Mouse (Mus musculus): ENCODE data around the gene Krt18. TPM values are rescaled to one million over a fixed set of nuclear protein-coding genes. Genes with fewer than 3 reads are reported as not detected.
"Not testable (repeated sequence)": the region's sequence is repeated elsewhere in the genome, so short reads cannot be mapped to it uniquely, and the experiment has no call there.

Krt18 gene
- polyA plus RNA-seq, 1 experiment from 2014 or later, result 33.1 TPM

DNA sequence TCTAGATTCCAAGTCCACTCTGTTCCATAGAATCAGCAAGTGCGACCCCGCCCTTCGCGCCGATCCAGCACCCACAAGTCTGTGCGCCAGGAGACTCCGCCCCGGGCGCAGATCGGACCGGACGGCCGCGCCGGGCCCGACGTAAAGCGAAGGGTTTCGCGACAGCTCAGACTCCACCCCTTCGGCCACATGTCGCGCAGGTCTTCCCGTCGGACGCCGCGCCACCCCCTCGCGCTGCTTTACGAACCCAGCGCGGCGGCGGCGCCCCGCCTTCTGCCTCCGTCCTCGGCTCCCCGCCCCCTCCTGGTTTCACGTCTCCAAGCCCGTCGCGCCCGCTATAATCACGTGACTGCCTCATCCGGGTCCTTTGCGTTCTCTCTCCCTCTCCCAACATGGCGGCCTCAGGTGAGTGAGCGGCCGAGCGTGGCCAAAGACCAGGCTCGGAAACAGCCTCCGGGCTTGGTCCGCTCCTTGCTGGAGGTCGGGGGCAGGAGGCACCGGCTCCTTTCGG lies 45.6 kb downstream of the Krt18 start, which contains the start of gene Eif4b:
TSS of gene Eif4b (plus strand) at position 215 of the 511 bp plus-strand sequence.
- under 1% methylated on average over 58 of the region's 58 CpGs for WGBS
- Histone ChIP-seq H3K4me1 (replicated peaks) (peaks cover 21% of the 10 kb centered on the region), H3K4me2 (peak within 1 kb of the TSS; percentile 88), H3K9ac (peak within 1 kb of the TSS; percentile 93), H3K36me3 (no peaks in the 10 kb centered on the region), H3K27ac (peak within 1 kb of the TSS; percentile 95), H3K4me3 (peak within 1 kb of the TSS; percentile 94), H3K9me3 (replicated peaks) (no peaks in the 10 kb centered on the region), H3K27me3 (no peaks in the 10 kb centered on the region)
- peak; percentile 95 for ATAC-seq (replicated peaks; ENCODE audit: insufficient number of reproducible peaks, insufficient read depth, low FRiP score, low read depth)

DNA sequence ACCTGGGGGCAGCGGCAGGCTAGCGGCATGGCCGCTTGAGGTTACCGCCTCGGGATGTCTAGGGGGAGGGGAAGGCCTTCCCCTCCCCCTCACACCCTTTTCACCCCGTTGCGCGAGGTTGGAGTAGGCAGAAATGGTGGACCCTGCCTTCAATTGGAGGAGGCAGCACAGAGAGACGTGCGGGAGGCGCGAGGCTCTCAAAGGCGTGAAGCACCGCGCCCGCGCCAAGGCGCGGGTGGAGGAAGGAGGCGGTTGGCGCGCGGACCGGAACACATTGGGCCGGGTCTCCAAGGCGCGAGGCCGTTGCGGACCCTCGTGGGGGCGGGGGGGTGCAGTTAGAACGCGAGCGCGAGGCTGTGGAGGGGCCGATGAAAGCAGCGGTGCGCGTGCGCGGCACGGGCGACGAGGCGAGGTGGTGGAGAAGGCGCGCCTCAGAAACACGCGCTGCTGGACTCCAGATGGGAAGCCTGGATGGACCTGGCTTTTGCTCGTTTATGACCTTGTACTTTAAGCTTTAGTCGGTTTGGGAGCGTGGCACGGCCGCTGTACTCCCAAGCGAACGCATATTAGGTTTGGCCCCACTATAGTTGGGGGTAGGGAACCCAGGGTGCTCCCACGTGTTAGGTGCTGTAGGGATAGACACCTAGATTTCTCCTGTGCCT lies 46.2 kb downstream of the Krt18 start:
- Histone ChIP-seq H3K4me3 (peak overlapping the region; percentile 94), H3K4me2 (peak overlapping the region; percentile 88), H3K9me3 (replicated peaks) (no peaks in the 10 kb centered on the region), H3K4me1 (replicated peaks) (peaks cover 21% of the 10 kb centered on the region), H3K9ac (peak overlapping the region; percentile 93), H3K27ac (peak overlapping the region; percentile 95), H3K36me3 (no peaks in the 10 kb centered on the region), H3K27me3 (no peaks in the 10 kb centered on the region)
- ATAC-seq (replicated peaks; ENCODE audit: insufficient number of reproducible peaks, insufficient read depth, low FRiP score, low read depth), result peak; percentile 55
- WGBS, result under 1% methylated on average over 57 of the region's 57 CpGs

DNA sequence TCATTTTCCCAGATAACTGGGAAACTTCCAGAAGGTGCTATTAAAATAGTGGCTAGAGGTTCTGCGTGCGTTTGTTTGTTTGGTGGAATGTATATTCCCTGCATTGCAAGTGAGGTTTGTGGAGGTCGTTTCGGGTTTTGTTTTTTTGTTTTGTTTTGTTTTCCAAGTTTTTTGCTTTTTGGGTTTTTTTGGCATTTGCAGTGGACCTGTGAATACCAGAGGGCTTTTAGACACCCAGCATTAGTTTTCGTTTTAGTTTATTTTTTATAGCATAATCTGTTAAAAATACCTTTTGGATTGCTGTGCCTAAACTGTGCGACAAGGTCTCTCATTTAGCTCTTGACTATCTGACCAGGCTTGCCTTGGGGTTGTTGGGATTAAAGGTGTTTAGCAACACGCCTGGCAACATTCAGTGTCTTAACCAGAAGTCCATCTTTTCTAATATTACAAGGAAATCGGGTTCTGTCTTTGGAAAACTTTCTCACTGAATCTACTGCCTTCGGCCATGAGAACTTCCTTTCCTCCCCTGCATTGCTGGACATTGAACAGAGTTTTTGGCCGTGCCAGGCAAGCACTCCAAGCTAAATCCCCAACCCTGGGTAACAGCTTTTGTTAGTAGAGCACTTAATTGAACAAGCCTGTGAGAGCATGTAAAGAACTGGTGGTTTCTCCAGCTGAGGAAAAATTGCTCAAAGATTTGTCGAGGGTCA lies 47.1 kb downstream of the Krt18 start:
- no peaks in the 10 kb centered on the region for H3K27me3 ChIP-seq
- no peaks in the 10 kb centered on the region for H3K9me3 ChIP-seq (replicated peaks)
- H3K36me3 ChIP-seq, result no peaks in the 10 kb centered on the region
- peak overlapping the region; percentile 94 for H3K4me3 ChIP-seq
- peak overlapping the region; percentile 93 for H3K9ac ChIP-seq
- H3K27ac ChIP-seq, result peak overlapping the region; percentile 95; the same call in 1 of the 2 replicates
- no peak for ATAC-seq (replicated peaks; ENCODE audit: insufficient number of reproducible peaks, insufficient read depth, low FRiP score, low read depth)
- H3K4me2 ChIP-seq, result peak overlapping the region; percentile 88
- peaks cover 21% of the 10 kb centered on the region for H3K4me1 ChIP-seq (replicated peaks)
- WGBS, result 9% methylated on average over 11 of the region's 11 CpGs

DNA sequence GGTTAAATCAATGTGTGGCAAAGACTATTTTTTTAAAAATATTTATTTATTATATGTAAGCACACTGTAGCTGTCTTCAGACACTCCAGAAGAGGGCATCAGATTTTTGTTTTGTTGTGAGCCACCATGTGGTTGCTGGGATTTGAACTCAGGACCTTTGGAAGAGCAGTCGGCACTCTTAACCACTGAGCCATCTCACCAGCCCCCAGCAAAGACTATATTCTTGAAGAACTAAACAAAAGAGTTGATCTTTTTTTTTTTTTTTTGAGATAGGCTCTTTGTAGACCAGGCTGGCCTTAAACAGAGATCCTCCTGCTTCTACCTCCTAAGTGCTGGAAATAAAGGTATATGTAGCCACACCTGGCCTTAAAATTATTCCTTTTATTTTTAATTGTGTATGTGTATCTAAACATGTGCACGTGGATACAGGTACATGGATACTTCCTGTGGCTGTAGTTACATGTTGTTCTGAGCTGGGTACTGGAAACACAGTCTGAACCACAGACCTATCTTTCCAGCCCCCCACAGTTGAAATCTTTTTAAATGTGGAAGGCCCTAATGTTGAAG lies 49.2 kb downstream of the Krt18 start:
- peaks cover 26% of the 10 kb centered on the region for H3K4me1 ChIP-seq (replicated peaks)
- H3K9me3 ChIP-seq (replicated peaks), result no peaks in the 10 kb centered on the region
- no peak overlapping the region for H3K4me2 ChIP-seq
- ATAC-seq (replicated peaks; ENCODE audit: insufficient number of reproducible peaks, insufficient read depth, low FRiP score, low read depth), result no peak
- H3K4me3 ChIP-seq, result no peak overlapping the region
- no peak overlapping the region for H3K27ac ChIP-seq
- WGBS, result 86% methylated on average over 2 of the region's 2 CpGs
- H3K27me3 ChIP-seq, result no peaks in the 10 kb centered on the region
- H3K9ac ChIP-seq, result no peak overlapping the region
- H3K36me3 ChIP-seq, result peaks cover 10% of the 10 kb centered on the region; the same call in 1 of the 2 replicates

DNA sequence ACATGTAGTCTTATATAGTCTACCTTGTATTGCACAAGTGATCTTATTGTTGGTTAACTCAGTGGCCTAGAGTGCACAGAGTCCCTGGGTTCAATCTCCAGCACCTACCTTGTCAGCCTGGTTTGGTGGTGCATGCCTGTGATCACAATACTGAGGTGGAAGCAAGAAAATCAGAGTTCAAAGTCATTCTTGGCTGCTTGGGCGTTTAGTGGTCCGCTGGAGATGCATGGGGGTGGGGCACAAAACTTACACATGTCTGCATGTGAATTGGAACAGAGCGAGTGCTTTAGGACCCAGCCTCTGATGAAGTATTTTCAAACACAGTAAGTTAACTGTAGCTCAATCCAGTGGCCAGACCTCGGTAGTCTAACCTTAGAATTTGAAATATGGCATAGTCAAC lies 51.2 kb downstream of the Krt18 start:
- H3K9ac ChIP-seq, result no peak overlapping the region
- no peak overlapping the region for H3K4me2 ChIP-seq
- H3K36me3 ChIP-seq, result peaks cover 29% of the 10 kb centered on the region
- H3K27me3 ChIP-seq, result no peaks in the 10 kb centered on the region
- H3K27ac ChIP-seq, result no peak overlapping the region
- no peak overlapping the region for H3K4me3 ChIP-seq
- peaks cover 22% of the 10 kb centered on the region for H3K4me1 ChIP-seq (replicated peaks)
- H3K9me3 ChIP-seq (replicated peaks), result no peaks in the 10 kb centered on the region
- 68% methylated on average over 4 of the region's 4 CpGs for WGBS
- no peak for ATAC-seq (replicated peaks; ENCODE audit: insufficient number of reproducible peaks, insufficient read depth, low FRiP score, low read depth)

DNA sequence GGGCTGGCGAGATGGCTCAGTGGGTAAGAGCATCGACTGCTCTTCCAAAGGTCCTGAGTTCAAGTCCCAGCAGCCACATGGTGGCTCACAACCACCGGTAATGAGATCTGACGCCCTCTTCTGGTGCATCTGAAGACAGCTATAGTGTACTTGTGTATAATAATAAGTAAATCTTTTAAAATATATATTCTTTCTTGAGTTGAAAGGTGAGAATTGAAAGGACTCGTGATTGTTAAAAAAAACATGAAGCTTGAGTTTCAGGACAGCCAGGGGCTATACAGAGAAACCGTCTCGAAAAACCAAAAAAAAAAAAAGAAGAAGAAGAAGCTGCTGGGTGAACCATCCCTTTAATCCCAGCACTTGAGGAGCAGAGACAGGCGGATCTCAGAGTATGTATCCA lies 51.9 kb downstream of the Krt18 start:
- peaks cover 37% of the 10 kb centered on the region for H3K36me3 ChIP-seq
- H3K4me1 ChIP-seq (replicated peaks), result peaks cover 18% of the 10 kb centered on the region
- not testable (repeated sequence) for H3K4me2 ChIP-seq; H3K27ac ChIP-seq; H3K4me3 ChIP-seq; H3K9me3 ChIP-seq (replicated peaks); H3K9ac ChIP-seq; H3K27me3 ChIP-seq; ATAC-seq (replicated peaks; ENCODE audit: insufficient number of reproducible peaks, insufficient read depth, low FRiP score, low read depth)
- WGBS, result 75% methylated on average over 8 of the region's 8 CpGs

DNA sequence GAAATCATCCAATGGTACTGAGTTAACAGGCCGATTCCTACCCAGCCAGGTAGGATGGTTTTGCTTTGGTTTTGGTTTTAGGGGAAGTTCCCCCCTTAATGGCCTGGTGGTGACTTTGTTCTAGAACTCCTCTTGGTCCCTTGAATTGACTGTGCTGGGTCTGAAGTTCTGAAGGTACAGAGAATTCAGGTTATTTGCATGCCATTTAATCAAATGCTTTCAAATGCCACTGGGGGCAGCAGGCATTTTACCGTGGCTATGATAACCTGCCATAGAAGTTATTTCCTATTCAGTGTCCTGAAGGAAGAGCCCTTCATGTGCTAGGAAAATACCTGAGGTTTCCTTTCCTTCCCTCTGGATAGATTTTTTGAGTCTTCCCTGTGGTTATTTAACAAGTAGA lies 52.4 kb downstream of the Krt18 start:
- no peak overlapping the region for H3K27ac ChIP-seq
- H3K9me3 ChIP-seq (replicated peaks), result no peaks in the 10 kb centered on the region
- H3K36me3 ChIP-seq, result peaks cover 40% of the 10 kb centered on the region
- no peak overlapping the region for H3K4me2 ChIP-seq
- H3K4me3 ChIP-seq, result no peak overlapping the region
- no peak for ATAC-seq (replicated peaks; ENCODE audit: insufficient number of reproducible peaks, insufficient read depth, low FRiP score, low read depth)
- peaks cover 13% of the 10 kb centered on the region for H3K4me1 ChIP-seq (replicated peaks)
- no peak overlapping the region for H3K9ac ChIP-seq
- no peaks in the 10 kb centered on the region for H3K27me3 ChIP-seq
- 54% methylated on average over 2 of the region's 2 CpGs for WGBS

Other genes starting within 250 kb of the Krt18 start
- gene Krt72, start 241.7 kb upstream of the Krt18 start, polyA plus RNA-seq (2015; fragmentation: Nextera tagmentation; extraction: Ambion mirVana), result 0.34 TPM in 1 of 2 replicates, not detected in the other
- gene Krt73, start 225.8 kb upstream of the Krt18 start, polyA plus RNA-seq (2015; fragmentation: Nextera tagmentation; extraction: Ambion mirVana), result not detected in 2 replicates
- gene Krt2, start 210.0 kb upstream of the Krt18 start, polyA plus RNA-seq (2015; fragmentation: Nextera tagmentation; extraction: Ambion mirVana), result not detected in 2 replicates
- gene Krt1, start 177.4 kb upstream of the Krt18 start, polyA plus RNA-seq (2015; fragmentation: Nextera tagmentation; extraction: Ambion mirVana), result 0.57 and 1.3 TPM in 2 replicates
- gene Krt77, start 158.5 kb upstream of the Krt18 start, polyA plus RNA-seq (2015; fragmentation: Nextera tagmentation; extraction: Ambion mirVana), result 0.13 and 0.20 TPM in 2 replicates
- gene Krt76, start 135.3 kb upstream of the Krt18 start, polyA plus RNA-seq (2015; fragmentation: Nextera tagmentation; extraction: Ambion mirVana), result not detected in 2 replicates
- gene Krt4, start 103.4 kb upstream of the Krt18 start, polyA plus RNA-seq (2015; fragmentation: Nextera tagmentation; extraction: Ambion mirVana), result 1.0 and 3.4 TPM in 2 replicates
- 0.87 and 0.95 TPM in 2 replicates for gene Krt79, start 87.9 kb upstream of the Krt18 start, polyA plus RNA-seq (2015; fragmentation: Nextera tagmentation; extraction: Ambion mirVana)
- gene Krt78, start 73.9 kb upstream of the Krt18 start, polyA plus RNA-seq (2015; fragmentation: Nextera tagmentation; extraction: Ambion mirVana), result 0.04 and 0.10 TPM in 2 replicates
- 30.3 and 197 TPM in 2 replicates for gene Krt8, start 23.7 kb upstream of the Krt18 start, polyA plus RNA-seq (2015; fragmentation: Nextera tagmentation; extraction: Ambion mirVana)
- gene Eif4b, start 45.6 kb downstream of the Krt18 start, polyA plus RNA-seq (2015; fragmentation: Nextera tagmentation; extraction: Ambion mirVana), result 56.5 and 71.8 TPM in 2 replicates
- 30.9 and 31.0 TPM in 2 replicates for gene Tns2, start 72.2 kb downstream of the Krt18 start, polyA plus RNA-seq (2015; fragmentation: Nextera tagmentation; extraction: Ambion mirVana)
- 16.0 and 22.4 TPM in 2 replicates for gene Spryd3, start 108.1 kb downstream of the Krt18 start, polyA plus RNA-seq (2015; fragmentation: Nextera tagmentation; extraction: Ambion mirVana)
- gene Igfbp6, start 116.2 kb downstream of the Krt18 start, polyA plus RNA-seq (2015; fragmentation: Nextera tagmentation; extraction: Ambion mirVana), result 9.5 and 10.2 TPM in 2 replicates
- gene Soat2, start 122.3 kb downstream of the Krt18 start, polyA plus RNA-seq (2015; fragmentation: Nextera tagmentation; extraction: Ambion mirVana), result 0.23 and 0.63 TPM in 2 replicates
- 25.8 and 34.3 TPM in 2 replicates for gene Zfp740, start 175.1 kb downstream of the Krt18 start, polyA plus RNA-seq (2015; fragmentation: Nextera tagmentation; extraction: Ambion mirVana)
- 31.1 and 47.9 TPM in 2 replicates for gene Csad, start 176.5 kb downstream of the Krt18 start, polyA plus RNA-seq (2015; fragmentation: Nextera tagmentation; extraction: Ambion mirVana)
- 1.7 and 8.9 TPM in 2 replicates for gene Itgb7, start 203.8 kb downstream of the Krt18 start, polyA plus RNA-seq (2015; fragmentation: Nextera tagmentation; extraction: Ambion mirVana)
- gene Rarg, start 229.3 kb downstream of the Krt18 start, polyA plus RNA-seq (2015; fragmentation: Nextera tagmentation; extraction: Ambion mirVana), result 7.9 and 15.8 TPM in 2 replicates
- gene Gm9918, start 242.4 kb downstream of the Krt18 start, polyA plus RNA-seq (2015; fragmentation: Nextera tagmentation; extraction: Ambion mirVana), result not detected in 2 replicates

All from heart, embryonic 15.5 days (tissue).